Mouse (Mus musculus) heart, embryonic 14.5 days (tissue): ENCODE measurements at regions not wholly inside any gene's neighbourhood (a gene's known extent, or its start where the extent isn't known, plus 50 kb on each side); places are given as distances from the start of the nearest gene placed in this dataset.

ENCODE experiments used
- ATAC-seq: fragments of 200-750 bp; cut with Nextera tagmentation; 2 replicates; pipeline ENCODE4 v1.8.0; 2017; ENCODE audit warnings: low read depth, moderate TSS enrichment; ENCODE audit not compliant: insufficient number of reproducible peaks, insufficient read depth, low FRiP score
- H3K27ac ChIP-seq, 2 experiments: fragments of 200-500 bp in 1 of 2; fragments of 300-500 bp in 1 of 2; sonication (generic) in 1 of 2; replicated peaks in 1 of 2; 2 replicates each; pipeline ENCODE4 v1.5.1; 2012 to 2014; ENCODE audit warnings: low read depth in 2 of 2, low read length in 2 of 2, control low read depth in 1 of 2, mild to moderate bottlenecking in 1 of 2, mixed read lengths in 1 of 2; ENCODE audit not compliant: control insufficient read depth in 1 of 2, insufficient read depth in 1 of 2
- H3K27me3 ChIP-seq: fragments of 300-500 bp; sonication (generic); 2 replicates; pipeline ENCODE4 v1.6.1; 2014; ENCODE audit warnings: mild to moderate bottlenecking, low read length, control low read depth; ENCODE audit not compliant: control insufficient read depth, insufficient read depth
- H3K36me3 ChIP-seq: fragments of 300-500 bp; sonication (generic); 2 replicates; pipeline ENCODE4 v1.6.1; 2014; ENCODE audit warnings: mild to moderate bottlenecking, control low read depth, low read length, mixed read lengths; ENCODE audit not compliant: control insufficient read depth, insufficient read depth
- H3K4me1 ChIP-seq, 2 experiments: fragments of 200-500 bp in 1 of 2; fragments of 300-500 bp in 1 of 2; sonication (generic) in 1 of 2; 2 replicates each; pipeline ENCODE4 v1.6.1; 2012 to 2014; ENCODE audit warnings: low read length in 2 of 2, control low read depth in 1 of 2, mixed read lengths in 1 of 2; ENCODE audit not compliant: control insufficient read depth in 2 of 2, insufficient read depth in 2 of 2
- H3K4me2 ChIP-seq: fragments of 300-500 bp; sonication (generic); 2 replicates; pipeline ENCODE4 v1.6.1; 2014; ENCODE audit warnings: mild to moderate bottlenecking, low read length
- H3K4me3 ChIP-seq, 2 experiments: fragments of 200-500 bp in 1 of 2; fragments of 300-500 bp in 1 of 2; sonication (generic) in 1 of 2; 2 replicates each; pipeline ENCODE4 v1.5.1; 2012 to 2014; ENCODE audit warnings: low read length in 2 of 2, mild to moderate bottlenecking in 2 of 2, control low read depth in 1 of 2, low read depth in 1 of 2, moderate library complexity in 1 of 2; ENCODE audit not compliant: control insufficient read depth in 1 of 2, insufficient read depth in 1 of 2
- H3K9ac ChIP-seq: fragments of 300-500 bp; sonication (generic); 2 replicates; pipeline ENCODE4 v1.6.1; 2014; ENCODE audit warnings: mild to moderate bottlenecking, low read length
- H3K9me3 ChIP-seq: fragments of 300-500 bp; sonication (generic); 2 replicates; pipeline ENCODE4 v1.6.1; 2016; ENCODE audit warnings: low read length, control low read depth; ENCODE audit not compliant: control insufficient read depth
- WGBS: fragments of 180-500 bp; shearing (Covaris S2); extraction: QIAGEN DNeasy Blood & Tissue Kit; methylation state at CpG from one replicate; pipeline ENCODE4 v1.1.7; 2014; 5-methylcytosine and 5-hydroxymethylcytosine counted together

DNA sequence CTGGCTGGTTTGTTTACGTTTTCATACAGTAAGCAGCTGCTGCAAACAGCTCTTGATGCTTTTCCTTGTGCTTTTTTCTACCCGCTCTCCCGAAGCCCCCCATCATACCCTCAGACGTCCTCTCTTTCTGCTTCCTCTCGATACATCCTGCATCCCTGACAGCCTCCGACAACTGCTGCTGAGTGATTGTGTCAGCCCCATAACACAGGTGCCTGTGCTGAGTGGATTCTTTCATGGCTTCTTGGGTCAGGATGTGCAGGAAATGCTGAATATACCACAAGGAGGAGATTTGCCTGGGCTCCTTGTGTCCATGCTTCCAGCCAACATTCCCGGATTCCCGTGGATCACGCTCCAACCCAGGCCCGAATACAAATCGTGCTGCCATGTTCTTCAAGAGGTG, 98.6 kb upstream of the Pgrmc2 start:
- no peaks in the 10 kb centered on the region for H3K36me3 ChIP-seq
- ATAC-seq: no peak
- H3K27me3 ChIP-seq: no peaks in the 10 kb centered on the region
- H3K4me2 ChIP-seq: no peak overlapping the region
- no peak overlapping the region for H3K27ac ChIP-seq
- no peaks in the 10 kb centered on the region for H3K9me3 ChIP-seq
- 73% methylated on average over 11 of the region's 11 CpGs for WGBS
- no peak overlapping the region for H3K4me3 ChIP-seq
- no peak overlapping the region for H3K9ac ChIP-seq
- peaks cover 14 to 31% of the 10 kb centered on the region in 2 experiments for H3K4me1 ChIP-seq

DNA sequence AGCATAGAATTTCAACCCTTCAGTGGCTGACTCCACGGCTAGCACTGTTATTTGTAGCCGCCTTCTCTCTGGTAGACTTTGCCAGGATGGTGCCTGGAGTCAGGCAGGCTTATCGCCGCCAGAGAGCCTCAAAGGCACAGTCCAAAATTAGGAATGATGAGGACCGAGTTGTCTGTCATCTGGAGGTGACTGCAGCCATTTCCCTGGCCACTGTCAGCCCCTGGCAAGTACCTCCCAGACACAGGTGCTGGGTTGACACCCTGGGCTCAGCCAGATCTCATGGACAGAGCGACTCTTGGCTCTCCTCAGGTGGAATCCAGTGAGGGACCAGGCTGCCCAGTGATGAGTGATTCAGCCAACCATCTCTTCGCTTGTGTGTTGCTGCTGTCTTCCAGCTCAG, 98.1 kb upstream of the Pgrmc2 start:
- ATAC-seq: no peak
- H3K4me1 ChIP-seq: peaks cover 14 to 31% of the 10 kb centered on the region in 2 experiments
- H3K4me3 ChIP-seq: no peak overlapping the region
- no peak overlapping the region for H3K4me2 ChIP-seq
- no peaks in the 10 kb centered on the region for H3K9me3 ChIP-seq
- H3K27ac ChIP-seq: peak overlapping the region in 1 of 2 experiments; percentile 35; a peak in 1 of 4 replicates
- H3K27me3 ChIP-seq: no peaks in the 10 kb centered on the region
- WGBS: 33% methylated on average over 7 of the region's 7 CpGs
- no peak overlapping the region for H3K9ac ChIP-seq
- no peaks in the 10 kb centered on the region for H3K36me3 ChIP-seq

DNA sequence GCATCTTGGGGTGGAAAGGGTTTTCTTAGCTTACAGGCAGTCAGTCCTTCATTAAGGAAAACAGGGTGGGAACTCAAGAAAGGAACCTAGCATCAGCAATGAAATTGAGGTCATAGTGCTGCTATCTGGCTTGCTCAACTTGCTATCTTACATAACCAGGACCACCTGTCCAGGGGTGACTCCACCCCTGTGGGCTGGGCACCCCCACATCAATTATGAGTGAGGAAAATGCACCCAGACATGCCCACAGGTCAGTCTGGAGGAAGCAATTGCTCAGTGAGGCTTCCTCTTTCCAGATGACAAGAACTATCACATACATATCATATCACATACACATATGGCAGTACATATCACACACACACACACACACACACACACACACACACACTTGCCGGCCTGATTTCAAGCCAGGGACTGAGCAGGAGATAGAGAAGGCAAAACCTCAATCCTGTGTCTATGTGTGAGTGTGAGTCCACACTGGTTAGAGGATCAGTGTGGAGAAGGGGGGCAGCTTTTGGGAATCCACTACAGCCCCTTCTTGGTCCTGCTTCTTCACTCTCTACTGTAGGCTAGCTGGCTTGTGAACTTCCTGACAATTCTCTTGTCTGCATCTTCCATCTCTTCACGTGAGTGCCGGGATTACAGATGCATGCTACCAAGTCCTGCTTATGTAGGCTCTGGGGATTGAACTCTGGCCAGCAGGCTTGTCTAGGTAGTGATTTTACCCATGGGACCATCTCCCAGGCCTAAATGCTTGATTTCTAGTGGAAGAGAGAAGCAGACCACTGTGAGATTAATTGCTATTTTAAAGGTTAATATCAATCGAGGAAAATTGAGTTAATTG, 96.4 kb upstream of the Pgrmc2 start:
- H3K27me3 ChIP-seq: no peaks in the 10 kb centered on the region
- 69% methylated on average over 4 of the region's 4 CpGs for WGBS
- H3K9ac ChIP-seq: no peak overlapping the region
- no peak overlapping the region for H3K4me2 ChIP-seq
- no peaks in the 10 kb centered on the region for H3K9me3 ChIP-seq
- no peak overlapping the region for H3K4me3 ChIP-seq
- no peak overlapping the region for H3K27ac ChIP-seq
- ATAC-seq: no peak
- H3K4me1 ChIP-seq: peaks cover 14 to 31% of the 10 kb centered on the region in 2 experiments
- no peaks in the 10 kb centered on the region for H3K36me3 ChIP-seq

- ATAC-seq: no peak
- Histone ChIP-seq H3K4me1 (peaks cover 15 to 35% of the 10 kb centered on the region in 2 experiments), H3K4me2 (no peak overlapping the region), H3K4me3 (no peak overlapping the region), H3K36me3 (no peaks in the 10 kb centered on the region), H3K27me3 (no peaks in the 10 kb centered on the region), H3K9ac (peak overlapping the region; percentile 21; the same call in 1 of the 2 replicates), H3K9me3 (no peaks in the 10 kb centered on the region), H3K27ac (peak overlapping the region in 1 of 2 experiments; percentile 28; a peak in 1 of 4 replicates)
These were observed 94.3 kb upstream of the Pgrmc2 start for GRCm38 (mm10) chr3:41177124-41177523.

DNA sequence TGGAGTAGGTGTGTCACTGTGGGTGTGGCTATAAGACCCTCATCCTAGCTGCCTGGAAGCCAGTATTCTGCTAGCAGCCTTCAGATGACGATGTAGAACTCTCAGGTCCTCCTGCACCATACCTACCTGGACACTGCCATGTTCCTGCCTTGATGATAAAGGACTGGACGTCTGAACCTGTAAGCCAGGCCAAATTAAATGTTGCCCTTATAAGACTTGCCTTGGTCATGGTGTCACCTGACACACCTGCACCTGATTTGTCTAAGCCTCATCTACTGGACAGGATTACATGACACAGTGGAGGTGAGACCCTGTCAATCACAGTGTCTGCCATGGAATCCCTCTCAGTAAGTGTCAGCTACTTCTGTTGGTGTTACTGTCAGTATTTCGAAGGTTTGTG, 92.5 kb upstream of the Pgrmc2 start:
- Histone ChIP-seq H3K4me3 (no peak overlapping the region), H3K27ac (no peak overlapping the region), H3K36me3 (no peaks in the 10 kb centered on the region), H3K27me3 (no peaks in the 10 kb centered on the region), H3K9ac (no peak overlapping the region), H3K9me3 (no peaks in the 10 kb centered on the region), H3K4me2 (no peak overlapping the region), H3K4me1 (peaks cover 16 to 41% of the 10 kb centered on the region in 2 experiments)
- ATAC-seq: no peak
- WGBS: 86% methylated on average over 3 of the region's 3 CpGs

- Histone ChIP-seq H3K36me3 (no peaks in the 10 kb centered on the region), H3K4me2 (peak overlapping the region; percentile 53), H3K9me3 (no peaks in the 10 kb centered on the region), H3K9ac (peak overlapping the region; percentile 60), H3K4me1 (peaks cover 24 to 53% of the 10 kb centered on the region in 2 experiments), H3K27ac (peak overlapping the region; percentile 94 to 96), H3K4me3 (no peak overlapping the region), H3K27me3 (no peaks in the 10 kb centered on the region)
- 48% methylated on average over 6 of the region's 6 CpGs for WGBS
- no peak for ATAC-seq
These were observed 90.7 kb upstream of the Pgrmc2 start for GRCm38 (mm10) chr3:41173561-41173960.

DNA sequence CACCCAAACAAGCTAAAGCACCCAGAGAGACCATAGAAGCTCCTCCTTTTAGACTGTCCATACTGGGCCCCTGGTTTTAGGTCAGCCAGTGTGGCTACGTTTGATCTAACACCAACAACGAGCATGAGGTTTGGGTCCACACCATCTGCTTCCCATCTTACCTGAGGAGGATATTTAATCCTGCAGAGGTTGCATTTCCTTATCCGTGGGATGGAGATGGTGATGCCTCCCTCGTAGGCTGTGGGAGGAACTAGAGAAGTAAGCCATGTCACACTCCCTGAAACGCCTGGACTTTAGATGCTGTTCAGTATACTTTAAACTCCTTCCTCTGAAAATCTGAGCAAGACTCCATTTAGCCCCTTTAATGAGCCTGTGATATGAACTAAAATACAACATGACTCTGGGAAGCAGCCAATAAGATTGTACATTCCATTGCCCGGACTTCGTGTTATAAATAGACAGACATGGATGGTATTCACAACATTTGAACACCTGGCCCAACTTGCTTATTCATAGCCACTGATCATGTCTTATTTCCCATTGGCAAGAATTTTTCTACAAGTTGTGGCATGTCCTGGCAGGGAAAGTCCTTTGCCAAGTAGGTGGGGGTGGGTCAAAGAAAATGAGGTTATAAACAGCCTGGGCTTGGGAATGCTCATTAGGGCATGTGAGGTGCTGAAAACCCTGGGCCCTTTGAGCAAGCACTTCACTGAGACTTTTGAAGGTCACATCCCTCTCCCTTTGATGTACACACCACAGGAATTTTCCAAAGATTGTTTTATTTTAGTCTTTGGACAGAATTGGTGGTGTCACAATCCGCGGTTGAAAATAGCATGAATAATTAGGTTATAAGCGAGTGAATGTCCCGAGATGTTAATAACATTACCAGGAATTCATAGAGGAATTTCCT, 89.7 kb upstream of the Pgrmc2 start:
- peak overlapping the region; percentile 60 for H3K9ac ChIP-seq
- H3K4me3 ChIP-seq: 0 out of 4 replicates have a peak overlapping the region, but pooled peaks of 1 of the 2 experiments have one; percentile 0
- no peaks in the 10 kb centered on the region; the same call in 1 of the 2 replicates for H3K9me3 ChIP-seq
- H3K27ac ChIP-seq: peak overlapping the region; percentile 94 to 96
- H3K4me1 ChIP-seq: peaks cover 24 to 46% of the 10 kb centered on the region in 2 experiments
- H3K4me2 ChIP-seq: peak overlapping the region; percentile 53
- WGBS: 36% methylated on average over 11 of the region's 11 CpGs
- no peaks in the 10 kb centered on the region for H3K36me3 ChIP-seq
- no peaks in the 10 kb centered on the region for H3K27me3 ChIP-seq
- ATAC-seq: 0 out of 2 replicates have a peak, but pooled peaks have one; percentile 50
